Mouse (Mus musculus): Measurements from ENCODE around the gene Hist1h2bn. TPM values are rescaled to one million over a fixed set of nuclear protein-coding genes. Genes with fewer than 3 reads are reported as not detected.
A peak's percentile ranks its signal among the peaks of the same experiment; 100 is the strongest.
"Not testable (repeated sequence)": the region's sequence is repeated elsewhere in the genome, so short reads cannot be mapped to it uniquely, and the experiment has no call there.

The Hist1h2bn gene
- polyA plus RNA-seq, 1 experiment from 2014 or later: 35.8 TPM

- peak; percentile 5 for DNase-seq (ENCODE audit: low spot score)
These were observed 27.2 kb downstream of the Hist1h2bn start for GRCm38 (mm10) chr13:21781021-21781555.

- no peak for DNase-seq (ENCODE audit: low spot score)
These were observed 27.7 kb downstream of the Hist1h2bn start for GRCm38 (mm10) chr13:21781639-21782038.

- DNase-seq (ENCODE audit: low spot score): peak; percentile 66
These were observed 28.7 kb downstream of the Hist1h2bn start for GRCm38 (mm10) chr13:21782361-21783254.

- DNase-seq (ENCODE audit: low spot score): peak; percentile 93
These were observed 29.3 kb downstream of the Hist1h2bn start, which contains the start of gene Hist1h3i for GRCm38 (mm10) chr13:21783255-21783617. TSS of gene Hist1h3i (minus strand) at chr13:21783370.

GRCm38 (mm10) chr13:21783734-21784161 is 29.8 kb downstream of the Hist1h2bn start:
- peak; percentile 72 for DNase-seq (ENCODE audit: low spot score)

GRCm38 (mm10) chr13:21784311-21784710 is 30.4 kb downstream of the Hist1h2bn start:
- DNase-seq (ENCODE audit: low spot score): peak; percentile 12

- peak; percentile 41 for DNase-seq (ENCODE audit: low spot score)
These were observed 32.4 kb downstream of the Hist1h2bn start for GRCm38 (mm10) chr13:21786189-21786898.

- peak; percentile 97 for DNase-seq (ENCODE audit: low spot score)
These were observed 33.1 kb downstream of the Hist1h2bn start, which contains the start of the genes Hist1h2an and Hist1h2bp for GRCm38 (mm10) chr13:21786899-21787629. TSS of gene Hist1h2an (minus strand) at chr13:21787218. TSS of gene Hist1h2bp (plus strand) at chr13:21787461.

- peak; percentile 42 for DNase-seq (ENCODE audit: low spot score)
These were observed 34.1 kb downstream of the Hist1h2bn start for GRCm38 (mm10) chr13:21787760-21788593.

- DNase-seq (ENCODE audit: low spot score): peak; percentile 5
These were observed 36.0 kb downstream of the Hist1h2bn start for GRCm38 (mm10) chr13:21789925-21790324.

- DNase-seq (ENCODE audit: low spot score): peak; percentile 2
These were observed 36.8 kb downstream of the Hist1h2bn start for GRCm38 (mm10) chr13:21790601-21791283.

- DNase-seq (ENCODE audit: low spot score): no peak
These were observed 41.7 kb downstream of the Hist1h2bn start for GRCm38 (mm10) chr13:21795584-21795983.

- DNase-seq (ENCODE audit: low spot score): not testable (repeated sequence)
These were observed 43.2 kb downstream of the Hist1h2bn start for GRCm38 (mm10) chr13:21797163-21797562.

GRCm38 (mm10) chr13:21803058-21803457 is 49.1 kb downstream of the Hist1h2bn start:
- DNase-seq (ENCODE audit: low spot score): not testable (repeated sequence)

Small RNAs within 50 kb of the gene (microRNA-seq; reads per million reads assigned to microRNA genes)
- not detected for gene Gm44346 (ENCODE audit: borderline number of aligned reads)
- gene Gm44357 (ENCODE audit: borderline number of aligned reads): not detected
- gene Gm44367 (ENCODE audit: borderline number of aligned reads): not detected
- gene Gm44454 (ENCODE audit: borderline number of aligned reads): not detected

Other genes with a start within 250 kb of the Hist1h2bn start
- gene Zkscan8, start 223.0 kb upstream of the Hist1h2bn start, polyA plus RNA-seq (2015; fragmentation: Nextera tagmentation; extraction: Ambion mirVana): 3.2 and 4.4 TPM in 2 replicates
- 0.04 TPM in 1 of 2 replicates, not detected in the other for gene Olfr1366, start 211.3 kb upstream of the Hist1h2bn start, polyA plus RNA-seq (2015; fragmentation: Nextera tagmentation; extraction: Ambion mirVana)
- not detected in 2 replicates for gene Olfr1535, start 194.2 kb upstream of the Hist1h2bn start, polyA plus RNA-seq (2015; fragmentation: Nextera tagmentation; extraction: Ambion mirVana)
- not detected in 2 replicates for gene Olfr1364, start 172.4 kb upstream of the Hist1h2bn start, polyA plus RNA-seq (2015; fragmentation: Nextera tagmentation; extraction: Ambion mirVana)
- gene Olfr1362, start 140.1 kb upstream of the Hist1h2bn start, polyA plus RNA-seq (2015; fragmentation: Nextera tagmentation; extraction: Ambion mirVana): not detected in 2 replicates
- not detected in 2 replicates for gene Olfr11, start 111.6 kb upstream of the Hist1h2bn start, polyA plus RNA-seq (2015; fragmentation: Nextera tagmentation; extraction: Ambion mirVana)
- gene Olfr1361, start 90.7 kb upstream of the Hist1h2bn start, polyA plus RNA-seq (2015; fragmentation: Nextera tagmentation; extraction: Ambion mirVana): not detected in 2 replicates
- gene Olfr1360, start 76.7 kb upstream of the Hist1h2bn start, polyA plus RNA-seq (2015; fragmentation: Nextera tagmentation; extraction: Ambion mirVana): not detected in 2 replicates
- not detected in 2 replicates for gene Olfr1359, start 56.0 kb upstream of the Hist1h2bn start, polyA plus RNA-seq (2015; fragmentation: Nextera tagmentation; extraction: Ambion mirVana)
- 8.9 and 16.3 TPM in 2 replicates for gene Hist1h2bl, start 38.0 kb upstream of the Hist1h2bn start, polyA plus RNA-seq (2015; fragmentation: Nextera tagmentation; extraction: Ambion mirVana)
- 110 and 183 TPM in 2 replicates for gene Hist1h2ai, start 37.7 kb upstream of the Hist1h2bn start, polyA plus RNA-seq (2015; fragmentation: Nextera tagmentation; extraction: Ambion mirVana)
- gene Hist1h3h, start 36.5 kb upstream of the Hist1h2bn start, polyA plus RNA-seq (2015; fragmentation: Nextera tagmentation; extraction: Ambion mirVana): 43.7 and 67.6 TPM in 2 replicates
- gene Hist1h2bm, start 32.1 kb upstream of the Hist1h2bn start, polyA plus RNA-seq (2015; fragmentation: Nextera tagmentation; extraction: Ambion mirVana): 22.0 and 29.1 TPM in 2 replicates
- 1.0 and 1.8 TPM in 2 replicates for gene Hist1h4j, start 19.1 kb upstream of the Hist1h2bn start, polyA plus RNA-seq (2015; fragmentation: Nextera tagmentation; extraction: Ambion mirVana)
- 16.8 and 24.8 TPM in 2 replicates for gene Hist1h4k, start 3.6 kb upstream of the Hist1h2bn start, polyA plus RNA-seq (2015; fragmentation: Nextera tagmentation; extraction: Ambion mirVana)
- gene Hist1h2ak, start 296 bp upstream of the Hist1h2bn start, polyA plus RNA-seq (2015; fragmentation: Nextera tagmentation; extraction: Ambion mirVana): 162 and 249 TPM in 2 replicates
- 71.7 and 80.7 TPM in 2 replicates for gene Hist1h1b, start 26.5 kb downstream of the Hist1h2bn start, polyA plus RNA-seq (2015; fragmentation: Nextera tagmentation; extraction: Ambion mirVana)
- 392 and 414 TPM in 2 replicates for gene Hist1h3i, start 29.2 kb downstream of the Hist1h2bn start, polyA plus RNA-seq (2015; fragmentation: Nextera tagmentation; extraction: Ambion mirVana)
- gene Hist1h2an, start 33.1 kb downstream of the Hist1h2bn start, polyA plus RNA-seq (2015; fragmentation: Nextera tagmentation; extraction: Ambion mirVana): 32.4 and 51.2 TPM in 2 replicates
- 3.4 and 3.5 TPM in 2 replicates for gene Hist1h2bp, start 33.3 kb downstream of the Hist1h2bn start, polyA plus RNA-seq (2015; fragmentation: Nextera tagmentation; extraction: Ambion mirVana)
- gene Hist1h2bq, start 56.1 kb downstream of the Hist1h2bn start, polyA plus RNA-seq (2015; fragmentation: Nextera tagmentation; extraction: Ambion mirVana): 63.1 and 89.0 TPM in 2 replicates
- 2.0 TPM in 1 of 2 replicates, not detected in the other for gene Hist1h2ao, start 56.3 kb downstream of the Hist1h2bn start, polyA plus RNA-seq (2015; fragmentation: Nextera tagmentation; extraction: Ambion mirVana)
- gene Hist1h4m, start 57.6 kb downstream of the Hist1h2bn start, polyA plus RNA-seq (2015; fragmentation: Nextera tagmentation; extraction: Ambion mirVana): 1.0 TPM in 1 of 2 replicates, not detected in the other
- 35.0 and 40.5 TPM in 2 replicates for gene Hist1h4n, start 78.1 kb downstream of the Hist1h2bn start, polyA plus RNA-seq (2015; fragmentation: Nextera tagmentation; extraction: Ambion mirVana)
- 10,793 and 11,737 TPM in 2 replicates for gene Hist1h2ap, start 79.4 kb downstream of the Hist1h2bn start, polyA plus RNA-seq (2015; fragmentation: Nextera tagmentation; extraction: Ambion mirVana)
- gene Hist1h2br, start 79.6 kb downstream of the Hist1h2bn start, polyA plus RNA-seq (2015; fragmentation: Nextera tagmentation; extraction: Ambion mirVana): 64.8 and 86.2 TPM in 2 replicates
- gene Zfp184, start 191.0 kb downstream of the Hist1h2bn start, polyA plus RNA-seq (2015; fragmentation: Nextera tagmentation; extraction: Ambion mirVana): 3.7 and 4.4 TPM in 2 replicates
- 0.14 and 0.18 TPM in 2 replicates for gene Pom121l2, start 227.1 kb downstream of the Hist1h2bn start, polyA plus RNA-seq (2015; fragmentation: Nextera tagmentation; extraction: Ambion mirVana)